Mouse (Mus musculus): ENCODE data around the gene Slc9a1.

DNA sequence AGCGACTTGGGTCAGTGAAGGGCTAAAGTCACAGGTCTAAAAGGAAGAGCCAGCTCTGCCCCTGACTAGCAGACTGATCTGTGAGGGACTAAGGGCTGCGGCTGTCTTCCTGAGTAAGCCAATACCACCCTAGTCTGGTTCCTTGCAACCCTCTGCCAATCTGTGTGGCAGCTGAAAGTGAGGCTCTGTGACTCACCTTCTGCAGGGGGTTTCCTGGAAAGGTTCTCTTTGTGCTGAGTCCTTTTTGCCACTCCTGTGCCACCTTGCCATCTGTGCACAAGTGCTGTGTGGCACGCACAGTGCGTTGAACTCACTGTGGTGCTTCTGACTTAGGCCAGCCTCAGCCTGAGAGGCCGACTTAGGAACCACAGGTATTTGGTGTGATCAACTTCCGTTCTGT lies 30.0 kb downstream of the Slc9a1 start:
- no peak for TF ChIP-seq EP300 (IDR thresholded peaks at IDR 0.05; ENCODE audit: insufficient read depth, low read depth, low read length)
- no peak for TF ChIP-seq POLR2A (IDR thresholded peaks at IDR 0.05; ENCODE audit: insufficient read depth, low read depth, low read length)
